ENCODE assay signal across 13 mouse cellular contexts in the genomic region with DNA sequence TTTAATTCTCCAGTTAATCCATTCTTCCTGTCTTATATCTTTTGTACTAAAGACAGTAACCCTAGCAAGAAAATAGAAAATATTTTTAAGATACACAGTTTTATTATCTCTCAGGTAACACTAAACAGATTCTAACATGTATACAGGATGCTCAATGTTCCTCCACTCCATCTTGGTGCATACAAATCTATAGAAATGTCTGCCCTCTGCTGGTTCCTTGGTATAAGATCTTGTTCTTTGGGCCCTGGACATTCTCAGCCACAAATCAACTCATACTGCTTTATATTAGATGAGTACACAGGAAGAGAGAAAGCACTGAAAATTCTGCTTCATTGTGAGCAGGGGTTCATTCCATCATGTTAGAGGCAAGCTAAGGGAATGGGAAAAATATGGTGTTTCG.
DNase-seq lines count a peak whose midpoint lies in the region; ATAC-seq lines count a peak whose summit lies in the region.
"Had no signal": no experiment of that assay in that cellular context is flagged by ENCODE, and none has a peak within 500 bp of the region (broad histone marks: within the 10 kb centered on the region; RNA-seq: fewer than 3 reads in every experiment).

No protein-coding gene starts in this region.

- no peak overlapping the region for H3K27ac ChIP-seq in forebrain, embryonic 11.5 days (ENCODE audit: low read depth, low read length)
- no peak overlapping the region for H3K27ac ChIP-seq in forebrain, embryonic 15.5 days (replicated peaks)
- no peak overlapping the region for H3K27ac ChIP-seq in midbrain, embryonic 14.5 days (replicated peaks; ENCODE audit: low read depth, low read length)
- no peak overlapping the region for H3K27ac ChIP-seq in midbrain, embryonic 16.5 days (ENCODE audit: low read length)
- H3K27ac ChIP-seq in forebrain, embryonic 14.5 days (ENCODE audit: low read depth, low read length), result no peak overlapping the region
- H3K27ac ChIP-seq: heart, embryonic 15.5 days; stomach, embryonic 15.5 days had no signal

- H3K4me3 ChIP-seq in forebrain, embryonic 11.5 days (ENCODE audit: low read depth, low read length), result no peak overlapping the region
- no peak overlapping the region for H3K4me3 ChIP-seq in forebrain, embryonic 15.5 days
- H3K4me3 ChIP-seq in midbrain, embryonic 14.5 days (replicated peaks; ENCODE audit: low read depth, low read length), result no peak overlapping the region
- H3K4me3 ChIP-seq in midbrain, embryonic 16.5 days (ENCODE audit: low read depth, low read length), result no peak overlapping the region
- no peak overlapping the region for H3K4me3 ChIP-seq in forebrain, embryonic 14.5 days (ENCODE audit: low read depth, low read length)
- H3K4me3 ChIP-seq: heart, embryonic 15.5 days; megakaryocyte, embryonic 14.5 days; stomach, embryonic 15.5 days had no signal

- intact Hi-C loops in heart, postnatal 36 days (cut with DNase I), result no loop called here

- no peaks in the 10 kb centered on the region for H3K36me3 ChIP-seq in forebrain, embryonic 11.5 days (ENCODE audit: control insufficient read depth, insufficient read depth, low read length)
- no peaks in the 10 kb centered on the region for H3K36me3 ChIP-seq in forebrain, embryonic 15.5 days
- no peaks in the 10 kb centered on the region for H3K36me3 ChIP-seq in midbrain, embryonic 14.5 days (ENCODE audit: control insufficient read depth, insufficient read depth, low read length)
- H3K36me3 ChIP-seq in midbrain, embryonic 16.5 days (ENCODE audit: control insufficient read depth, insufficient read depth, low read length), result no peaks in the 10 kb centered on the region
- H3K36me3 ChIP-seq in forebrain, embryonic 14.5 days (ENCODE audit: control insufficient read depth, insufficient read depth, low read length), result no peaks in the 10 kb centered on the region
- H3K36me3 ChIP-seq: heart, embryonic 15.5 days; stomach, embryonic 15.5 days had no signal

- H3K9ac ChIP-seq in forebrain, embryonic 11.5 days (ENCODE audit: low read length), result no peak overlapping the region
- H3K9ac ChIP-seq in forebrain, embryonic 15.5 days (replicated peaks), result no peak overlapping the region
- H3K9ac ChIP-seq in midbrain, embryonic 14.5 days (replicated peaks; ENCODE audit: low read length), result no peak overlapping the region
- H3K9ac ChIP-seq in midbrain, embryonic 16.5 days (ENCODE audit: low read depth, low read length), result no peak overlapping the region
- H3K9ac ChIP-seq in forebrain, embryonic 14.5 days (ENCODE audit: low read length), result no peak overlapping the region
- H3K9ac ChIP-seq: heart, embryonic 15.5 days; stomach, embryonic 15.5 days had no signal

- no peak overlapping the region for H3K4me2 ChIP-seq in forebrain, embryonic 11.5 days (ENCODE audit: low read depth, low read length, severe bottlenecking)
- H3K4me2 ChIP-seq in forebrain, embryonic 15.5 days (replicated peaks), result no peak overlapping the region
- H3K4me2 ChIP-seq in midbrain, embryonic 14.5 days (ENCODE audit: low read length), result no peak overlapping the region
- H3K4me2 ChIP-seq in midbrain, embryonic 16.5 days (ENCODE audit: low read length), result no peak overlapping the region
- no peak overlapping the region for H3K4me2 ChIP-seq in forebrain, embryonic 14.5 days (ENCODE audit: low read length)
- H3K4me2 ChIP-seq: heart, embryonic 15.5 days; stomach, embryonic 15.5 days had no signal

- DNase-seq in forebrain, embryonic 11.5 days (ENCODE audit: low spot score), result no peak
- DNase-seq in midbrain, embryonic 14.5 days, result peak; percentile 83
- DNase-seq in forebrain, embryonic 14.5 days (ENCODE audit: low spot score), result peak; percentile 77
- peak; percentile 21 for DNase-seq in retina, postnatal 7 days (ENCODE audit: low read depth, low spot score)
- no peak for DNase-seq in heart, postnatal 36 days
- DNase-seq in kidney, adult 18-20 months, result no peak
- DNase-seq: cerebellum, adult 18-20 months; liver had no signal

- H3K27me3 ChIP-seq in forebrain, embryonic 11.5 days (ENCODE audit: control insufficient read depth, insufficient read depth, low read length), result no peaks in the 10 kb centered on the region
- H3K27me3 ChIP-seq in forebrain, embryonic 15.5 days, result no peaks in the 10 kb centered on the region
- no peaks in the 10 kb centered on the region for H3K27me3 ChIP-seq in midbrain, embryonic 14.5 days (ENCODE audit: control insufficient read depth, insufficient read depth, low read length)
- H3K27me3 ChIP-seq in midbrain, embryonic 16.5 days (ENCODE audit: control insufficient read depth, insufficient read depth, low read depth, low read length), result no peaks in the 10 kb centered on the region
- no peaks in the 10 kb centered on the region for H3K27me3 ChIP-seq in forebrain, embryonic 14.5 days (replicated peaks; ENCODE audit: control insufficient read depth, insufficient read depth, low read length)
- H3K27me3 ChIP-seq: heart, embryonic 15.5 days; megakaryocyte, embryonic 14.5 days; stomach, embryonic 15.5 days had no signal

- 0 out of 2 replicates have a peak, but pooled peaks have one; percentile 49 for ATAC-seq in forebrain, embryonic 11.5 days (replicated peaks; ENCODE audit: low FRiP score)
- no peak; the same call in 1 of the 2 replicates for ATAC-seq in forebrain, embryonic 15.5 days (replicated peaks)
- peak; percentile 43; the same call in 1 of the 2 replicates for ATAC-seq in midbrain, embryonic 14.5 days (ENCODE audit: low FRiP score, low TSS enrichment)
- ATAC-seq in midbrain, embryonic 16.5 days, result no peak
- peak; percentile 72 for ATAC-seq in forebrain, embryonic 14.5 days

- no peaks in the 10 kb centered on the region for H3K4me1 ChIP-seq in forebrain, embryonic 11.5 days (replicated peaks; ENCODE audit: control insufficient read depth, insufficient read depth, low read length)
- no peaks in the 10 kb centered on the region for H3K4me1 ChIP-seq in forebrain, embryonic 15.5 days
- no peaks in the 10 kb centered on the region for H3K4me1 ChIP-seq in midbrain, embryonic 14.5 days (ENCODE audit: control insufficient read depth, insufficient read depth, low read length)
- no peaks in the 10 kb centered on the region for H3K4me1 ChIP-seq in midbrain, embryonic 16.5 days (ENCODE audit: control insufficient read depth, insufficient read depth, low read length)
- no peaks in the 10 kb centered on the region for H3K4me1 ChIP-seq in forebrain, embryonic 14.5 days (ENCODE audit: control insufficient read depth, insufficient read depth, low read length)
- H3K4me1 ChIP-seq: heart, embryonic 15.5 days; megakaryocyte, embryonic 14.5 days; stomach, embryonic 15.5 days had no signal

- 82% methylated on average over 1 of the region's 1 CpGs for WGBS in forebrain, embryonic 11.5 days
- WGBS in forebrain, embryonic 15.5 days, result 92% methylated on average over 1 of the region's 1 CpGs
- WGBS in midbrain, embryonic 14.5 days, result 82% methylated on average over 1 of the region's 1 CpGs
- WGBS in midbrain, embryonic 16.5 days, result 82% methylated on average over 1 of the region's 1 CpGs
- 59% methylated on average over 1 of the region's 1 CpGs for WGBS in forebrain, embryonic 14.5 days

- H3K9me3 ChIP-seq in forebrain, embryonic 11.5 days (ENCODE audit: control insufficient read depth, low read length), result no peaks in the 10 kb centered on the region
- H3K9me3 ChIP-seq in forebrain, embryonic 15.5 days, result no peaks in the 10 kb centered on the region
- H3K9me3 ChIP-seq in midbrain, embryonic 14.5 days (ENCODE audit: control insufficient read depth, low read length), result no peaks in the 10 kb centered on the region
- no peaks in the 10 kb centered on the region for H3K9me3 ChIP-seq in midbrain, embryonic 16.5 days (replicated peaks; ENCODE audit: control insufficient read depth, low read length, poor library complexity, severe bottlenecking)
- no peaks in the 10 kb centered on the region for H3K9me3 ChIP-seq in forebrain, embryonic 14.5 days (replicated peaks; ENCODE audit: control insufficient read depth, low read length)
- H3K9me3 ChIP-seq: heart, embryonic 15.5 days; megakaryocyte, embryonic 14.5 days; stomach, embryonic 15.5 days had no signal

Comparison
In these comparisons a context has a peak if more than half of its experiments do, and no peak if none do; other contexts are left out.
1. ATAC-seq: peak in forebrain, embryonic 11.5 days (single experiment), midbrain, embryonic 14.5 days (single experiment) and forebrain, embryonic 14.5 days (single experiment); none in forebrain, embryonic 15.5 days (single experiment) and midbrain, embryonic 16.5 days (single experiment).
2. DNase-seq: peak in midbrain, embryonic 14.5 days (single experiment), forebrain, embryonic 14.5 days (single experiment) and retina, postnatal 7 days (single experiment); none in forebrain, embryonic 11.5 days (single experiment), heart, postnatal 36 days (0 of 2) and kidney, adult 18-20 months (single experiment).